Mouse (Mus musculus) CD4-positive, CD25-positive, alpha-beta regulatory T cell, adult 9 weeks (primary cell): Measurements from ENCODE around the gene Coro6. TPM values are rescaled to one million over a fixed set of nuclear protein-coding genes. Genes with fewer than 3 reads are reported as not detected.

Experiments
- polyA plus RNA-seq: library from polyadenylated mRNA; unstranded; fragments of 100-300 nt; shearing (Covaris generic); gene quantifications from one replicate; pipeline ENCODE4 v1.2.1, GENCODE M21; 2017

Coro6 gene
- not detected for polyA plus RNA-seq

DNA sequence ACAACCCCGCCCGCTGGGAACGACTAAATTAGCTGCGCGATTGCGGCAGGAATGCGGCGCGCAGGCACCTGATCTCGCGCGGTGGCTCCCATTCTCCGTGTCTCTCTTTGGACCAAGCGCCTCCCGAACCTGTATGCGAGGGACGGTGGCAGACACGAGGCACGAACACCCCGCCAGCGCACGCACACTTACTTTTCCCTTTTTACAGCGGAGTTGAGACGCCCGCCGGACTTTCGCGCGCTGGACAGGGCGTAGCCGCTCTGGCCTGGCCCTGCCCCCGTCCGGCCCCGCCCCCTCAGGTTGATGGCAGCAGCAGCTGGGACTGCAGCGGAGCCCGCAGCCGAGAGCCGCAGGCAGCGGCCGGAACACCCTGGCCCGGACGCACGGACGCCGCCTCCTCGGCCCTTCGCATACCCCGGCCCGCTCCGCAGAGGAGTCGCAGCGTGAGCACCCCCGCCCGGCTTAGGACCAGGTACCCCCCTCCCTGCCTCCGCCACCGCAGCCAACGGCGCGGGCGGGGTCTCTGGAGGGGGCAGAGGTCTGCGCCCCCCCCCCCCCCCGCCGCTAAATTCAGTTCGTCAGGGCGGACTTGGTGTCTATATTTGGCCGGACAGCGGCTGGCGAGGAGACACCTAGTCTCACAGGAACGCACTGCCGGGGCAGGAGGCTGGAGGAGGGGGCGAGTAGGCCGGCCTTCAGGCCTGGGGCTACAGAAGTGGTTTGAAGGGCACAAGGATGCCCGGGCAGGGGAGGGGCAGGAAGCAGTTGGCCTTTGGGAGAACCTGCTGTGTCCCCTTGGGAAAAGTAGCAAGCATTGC lies at the start of gene Coro6:
Gene Coro6, plus strand, starts transcription at position 129 of the 818 bp plus-strand sequence.

GRCm38 (mm10) chr11:77489591-77490235 lies 27.5 kb downstream of the Coro6 start, which contains the start of gene Ankrd13b:
TSS of gene Ankrd13b (minus strand) at chr11:77489678.

DNA sequence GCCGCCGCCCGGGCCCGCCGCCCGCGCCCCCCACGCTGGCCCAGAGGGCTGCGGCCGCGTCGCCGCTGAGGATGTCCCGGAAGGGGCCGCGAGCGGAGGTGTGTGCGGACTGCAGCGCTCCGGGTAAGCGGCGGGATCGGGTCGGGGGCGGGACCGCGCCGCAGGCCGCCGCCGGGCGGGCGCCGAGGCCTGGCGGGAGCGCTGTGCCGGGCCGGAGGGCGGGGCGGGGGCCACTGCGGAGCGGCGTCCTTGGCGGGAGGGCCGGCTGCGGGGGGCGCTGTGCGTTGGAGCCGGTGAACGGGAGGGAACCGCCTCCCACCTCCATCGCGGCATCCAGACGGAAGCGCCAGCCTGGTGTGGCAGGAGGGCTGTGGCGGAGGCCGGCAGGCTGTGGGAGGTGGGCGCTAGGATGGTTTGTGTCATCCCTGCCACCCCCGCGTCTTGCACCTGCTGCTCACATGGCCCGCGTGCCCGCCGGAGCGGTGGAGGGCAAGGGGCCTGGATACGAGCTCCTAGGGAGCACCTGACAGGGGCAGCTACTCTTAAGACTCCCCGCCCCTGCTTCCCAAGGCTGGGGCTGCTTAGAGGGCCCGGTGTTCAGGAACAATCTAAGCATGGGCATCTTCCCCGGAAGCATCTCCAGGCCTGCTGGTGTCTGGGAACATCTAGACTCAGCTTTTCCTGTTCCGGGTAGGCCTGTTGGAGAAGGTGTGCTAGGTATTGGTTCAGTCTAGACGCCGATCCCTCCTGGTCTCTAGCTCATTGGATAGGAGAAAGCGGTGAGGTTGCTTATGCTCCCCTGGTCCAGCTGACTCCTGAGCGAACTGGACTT lies 31.5 kb downstream of the Coro6 start, which contains the start of gene Git1:
Gene Git1, plus strand, starts transcription at position 51 of the 832 bp plus-strand sequence.

GRCm38 (mm10) chr11:77514832-77515636 lies 52.8 kb downstream of the Coro6 start, which contains the start of gene Abhd15:
TSS of gene Abhd15 (plus strand) at chr11:77515121.

DNA sequence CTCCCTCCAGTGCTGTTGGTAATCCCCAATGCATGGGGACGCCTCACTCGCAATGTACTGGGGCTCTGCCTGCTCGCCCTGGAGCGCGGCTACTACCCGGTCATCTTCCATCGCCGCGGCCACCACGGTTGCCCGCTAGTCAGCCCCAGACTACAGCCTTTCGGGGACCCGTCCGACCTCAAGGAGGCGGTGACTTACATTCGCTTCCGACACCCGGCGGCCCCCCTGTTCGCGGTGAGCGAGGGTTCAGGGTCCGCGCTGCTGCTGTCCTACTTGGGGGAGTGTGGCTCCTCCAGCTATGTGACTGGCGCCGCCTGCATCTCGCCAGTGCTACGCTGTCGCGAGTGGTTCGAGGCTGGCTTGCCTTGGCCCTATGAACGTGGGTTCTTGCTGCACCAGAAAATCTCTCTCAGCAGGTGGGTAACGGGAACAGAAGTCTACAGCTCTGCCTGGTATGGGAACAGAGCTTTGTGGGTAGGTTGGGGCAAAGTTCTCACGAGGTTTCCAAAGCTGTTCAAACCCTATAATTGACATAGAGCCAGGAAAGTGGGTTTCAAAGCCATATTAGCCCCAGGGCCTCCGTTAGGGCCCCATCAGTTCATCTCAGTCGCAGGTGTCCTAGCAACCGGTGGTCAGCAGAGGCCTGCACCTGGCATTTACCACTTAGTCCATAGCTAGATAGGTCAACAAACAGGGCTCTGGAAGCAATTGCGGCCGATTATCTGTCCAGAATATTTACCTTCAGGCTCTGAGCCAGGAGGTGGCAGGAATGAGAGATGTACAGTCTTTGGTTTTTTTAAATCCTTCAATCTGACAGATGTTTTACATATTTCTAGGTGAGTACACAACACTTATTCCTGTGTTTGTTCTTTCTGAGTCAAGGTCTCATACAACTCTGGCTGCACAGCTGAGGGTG lies 53.7 kb downstream of the Coro6 start, which contains the start of gene Trp53i13:
Gene Trp53i13, minus strand, starts transcription at position 344 of the 916 bp plus-strand sequence.

GRCm38 (mm10) chr11:77519043-77519442 lies 56.8 kb downstream of the Coro6 start, which contains the start of gene Gm10392:
TSS of gene Gm10392 (minus strand) at chr11:77519198.

Other genes with a start within 250 kb of the Coro6 start
- gene Ssh2, start 246.1 kb upstream of the Coro6 start, polyA plus RNA-seq = 172 TPM
- gene Ankrd13b, start 27.3 kb downstream of the Coro6 start, polyA plus RNA-seq = 0.76 TPM
- gene Git1, start 31.2 kb downstream of the Coro6 start, polyA plus RNA-seq = 6.9 TPM
- gene Abhd15, start 52.7 kb downstream of the Coro6 start, polyA plus RNA-seq = 1.9 TPM
- gene Trp53i13, start 53.6 kb downstream of the Coro6 start, polyA plus RNA-seq = 17.0 TPM
- gene Gm10392, start 56.8 kb downstream of the Coro6 start, polyA plus RNA-seq = 0.73 TPM
- 7.1 TPM for gene Taok1, start 145.4 kb downstream of the Coro6 start, polyA plus RNA-seq
- gene Nufip2, start 223.7 kb downstream of the Coro6 start, polyA plus RNA-seq = 83.4 TPM